Comparison of ENCODE assay signal across 8 mouse cellular contexts in genomic region chr7:19076586-19076991, GRCm38 (mm10). TPM values are rescaled to one million over a fixed set of nuclear protein-coding genes. Genes with fewer than 3 reads are reported as not detected.
DNase-seq lines count a peak whose midpoint lies in the region; ATAC-seq and TF ChIP-seq lines count a peak whose summit lies in the region.

No protein-coding gene starts in this region.

- 0% methylated on average over 22 of the region's 22 CpGs for WGBS in kidney, embryonic 14.5 days
- under 1% methylated on average over 22 of the region's 22 CpGs for WGBS in intestine, embryonic 14.5 days
- WGBS in midbrain, embryonic 14.5 days: under 1% methylated on average over 22 of the region's 22 CpGs

- TF ChIP-seq RAD21 in MEL (IDR thresholded peaks at IDR 0.05; ENCODE audit: low read depth, low read length): no peak

- ATAC-seq in kidney, embryonic 14.5 days (ENCODE audit: low FRiP score, low TSS enrichment): peak; percentile 7; the same call in 1 of the 2 replicates
- ATAC-seq in erythroid progenitor cell, adult 5-6 weeks (replicated peaks; ENCODE audit: low FRiP score, poor library complexity, severe bottlenecking): peak; percentile 65
- peak; percentile 22; the same call in 1 of the 2 replicates for ATAC-seq in intestine, embryonic 14.5 days (replicated peaks; ENCODE audit: low FRiP score, low TSS enrichment, low read depth)
- no peak for ATAC-seq in midbrain, embryonic 14.5 days (ENCODE audit: low FRiP score, low TSS enrichment)
- ATAC-seq in granulocyte monocyte progenitor cell, adult 5-6 weeks (replicated peaks; ENCODE audit: poor library complexity, severe bottlenecking): no peak

- H3K4me3 ChIP-seq in kidney, embryonic 14.5 days (ENCODE audit: low read length): peak overlapping the region; percentile 98
- H3K4me3 ChIP-seq in MEL (ENCODE audit: control insufficient read depth in 1 of 2, insufficient read depth in 1 of 2, low read depth in 2 of 2, low read length in 2 of 2): peak overlapping the region; percentile 70 to 95
- H3K4me3 ChIP-seq in intestine, embryonic 14.5 days (ENCODE audit: low read depth, low read length): peak overlapping the region; percentile 99
- peak overlapping the region; percentile 95 for H3K4me3 ChIP-seq in midbrain, embryonic 14.5 days (replicated peaks; ENCODE audit: low read depth, low read length)

- no peaks in the 10 kb centered on the region for H3K9me3 ChIP-seq in kidney, embryonic 14.5 days (ENCODE audit: control insufficient read depth, low read length)
- H3K9me3 ChIP-seq in MEL (replicated peaks; ENCODE audit: insufficient read depth, low read length): no peaks in the 10 kb centered on the region
- H3K9me3 ChIP-seq in intestine, embryonic 14.5 days (ENCODE audit: control insufficient read depth, low read length): no peaks in the 10 kb centered on the region
- no peaks in the 10 kb centered on the region for H3K9me3 ChIP-seq in midbrain, embryonic 14.5 days (ENCODE audit: control insufficient read depth, low read length)

- peak overlapping the region; percentile 73; the same call in 1 of the 2 replicates for H3K27ac ChIP-seq in kidney, embryonic 14.5 days (ENCODE audit: low read depth, low read length)
- peak overlapping the region; percentile 3 for H3K27ac ChIP-seq in MEL (ENCODE audit: control insufficient read depth, low read depth, low read length)
- H3K27ac ChIP-seq in intestine, embryonic 14.5 days (ENCODE audit: low read depth): peak overlapping the region; percentile 54
- H3K27ac ChIP-seq in midbrain, embryonic 14.5 days (replicated peaks; ENCODE audit: low read depth, low read length): peak overlapping the region; percentile 82

- no peak for TF ChIP-seq POLR2A in MEL (IDR thresholded peaks at IDR 0.05; ENCODE audit: control insufficient read depth in 1 of 2, insufficient read depth in 1 of 2, low read depth in 1 of 2, low read length in 2 of 2, poor library complexity in 1 of 2)

- peaks cover 9% of the 10 kb centered on the region for H3K79me2 ChIP-seq in MEL (ENCODE audit: control insufficient read depth, insufficient read depth, low read length, poor library complexity)

- peak overlapping the region; percentile 87 for H3K4me2 ChIP-seq in kidney, embryonic 14.5 days (replicated peaks; ENCODE audit: low read depth, low read length)
- peak overlapping the region; percentile 78 for H3K4me2 ChIP-seq in intestine, embryonic 14.5 days (ENCODE audit: low read length)
- H3K4me2 ChIP-seq in midbrain, embryonic 14.5 days (ENCODE audit: low read length): peak overlapping the region; percentile 95

- H3K36me3 ChIP-seq in kidney, embryonic 14.5 days (ENCODE audit: control insufficient read depth, insufficient read depth, low read length): peaks cover 36% of the 10 kb centered on the region
- peaks cover 0 to 11% of the 10 kb centered on the region in 2 experiments; a peak in 2 of 4 replicates for H3K36me3 ChIP-seq in MEL (ENCODE audit: control insufficient read depth in 1 of 2, insufficient read depth in 2 of 2, low read length in 2 of 2)
- H3K36me3 ChIP-seq in intestine, embryonic 14.5 days (ENCODE audit: control insufficient read depth, insufficient read depth, low read length): peaks cover 36% of the 10 kb centered on the region
- peaks cover 38% of the 10 kb centered on the region for H3K36me3 ChIP-seq in midbrain, embryonic 14.5 days (ENCODE audit: control insufficient read depth, insufficient read depth, low read length)

- TF ChIP-seq CTCF in MEL (IDR thresholded peaks at IDR 0.05 in 2 of 3, conservative IDR thresholded peaks at IDR 0.05 in 1 of 3; ENCODE audit: control insufficient read depth in 1 of 3, insufficient read depth in 1 of 3, low read depth in 2 of 3, low read length in 3 of 3, poor library complexity in 1 of 3, severe bottlenecking in 1 of 3): no peak

- no peak for DNase-seq in kidney, adult 11 months
- DNase-seq in MEL (ENCODE audit: low read depth, low spot score): no peak
- no peak for DNase-seq in intestine, embryonic 14.5 days (ENCODE audit: low spot score)
- peak; percentile 47 for DNase-seq in midbrain, embryonic 14.5 days
- no peak for DNase-seq in urinary bladder, adult 2 months (ENCODE audit: low spot score)

- TF ChIP-seq EP300 in MEL (IDR thresholded peaks at IDR 0.05; ENCODE audit: low read depth in 1 of 2, low read length in 2 of 2): no peak

- no peaks in the 10 kb centered on the region for H3K27me3 ChIP-seq in kidney, embryonic 14.5 days (ENCODE audit: control insufficient read depth, insufficient read depth, low read length)
- no peaks in the 10 kb centered on the region for H3K27me3 ChIP-seq in MEL (ENCODE audit: control insufficient read depth in 1 of 2, insufficient read depth in 2 of 2, low read length in 2 of 2)
- no peaks in the 10 kb centered on the region for H3K27me3 ChIP-seq in intestine, embryonic 14.5 days (replicated peaks; ENCODE audit: control insufficient read depth, insufficient read depth, low read length)
- no peaks in the 10 kb centered on the region for H3K27me3 ChIP-seq in midbrain, embryonic 14.5 days (ENCODE audit: control insufficient read depth, insufficient read depth, low read length)

- H3K4me1 ChIP-seq in kidney, embryonic 14.5 days (ENCODE audit: control insufficient read depth, insufficient read depth, low read length): peaks cover 18% of the 10 kb centered on the region
- peaks cover 4 to 20% of the 10 kb centered on the region in 2 experiments for H3K4me1 ChIP-seq in MEL (ENCODE audit: control insufficient read depth in 1 of 2, insufficient read depth in 2 of 2, low read length in 2 of 2)
- H3K4me1 ChIP-seq in intestine, embryonic 14.5 days (replicated peaks; ENCODE audit: control insufficient read depth, insufficient read depth, low read length): peaks cover 16% of the 10 kb centered on the region
- peaks cover 15% of the 10 kb centered on the region for H3K4me1 ChIP-seq in midbrain, embryonic 14.5 days (ENCODE audit: control insufficient read depth, insufficient read depth, low read length)

- peak overlapping the region; percentile 98 for H3K9ac ChIP-seq in kidney, embryonic 14.5 days (ENCODE audit: low read depth, low read length)
- H3K9ac ChIP-seq in MEL (ENCODE audit: control insufficient read depth, low read depth, low read length, poor library complexity, severe bottlenecking): peak overlapping the region; percentile 84
- peak overlapping the region; percentile 98 for H3K9ac ChIP-seq in intestine, embryonic 14.5 days (ENCODE audit: low read length)
- H3K9ac ChIP-seq in midbrain, embryonic 14.5 days (replicated peaks; ENCODE audit: low read length): peak overlapping the region; percentile 96

RNA-seq across cellular contexts. Expression of gene Dmwd, which starts 0.6 kb away (rescaled TPM):
- polyA plus RNA-seq in kidney, embryonic 14.5 days (2014; fragmentation: Nextera tagmentation; extraction: Ambion mirVana): 20.5 and 23.2 TPM in 2 replicates
- total RNA-seq in MEL (2012; rRNA removed): 18.3 and 19.4 TPM in 2 replicates
- 10 to 100 TPM; 51.5 to 70.3 TPM for polyA plus RNA-seq in MEL (2012; ENCODE audit: insufficient read depth in 1 of 2, insufficient read length in 2 of 2, low read depth in 1 of 2, low replicate concordance in 2 of 2, missing spikeins in 1 of 2)
- 17.7 and 33.1 TPM in 2 replicates for total RNA-seq in erythroid progenitor cell, adult 5-6 weeks (2015; ENCODE audit: low replicate concordance)
- 13.1 and 19.4 TPM in 2 replicates for total RNA-seq in erythroid progenitor cell, adult 5-6 weeks (2017; ENCODE audit: low replicate concordance)
- 15.8 and 16.0 TPM in 2 replicates for polyA plus RNA-seq in intestine, embryonic 14.5 days (2014; fragmentation: Nextera tagmentation; extraction: Ambion mirVana)
- 33.2 and 39.2 TPM in 2 replicates for polyA plus RNA-seq in midbrain, embryonic 14.5 days (2014; fragmentation: Nextera tagmentation; extraction: Ambion mirVana)
- 2.2 and 4.9 TPM in 2 replicates for total RNA-seq in granulocyte monocyte progenitor cell, adult 5-6 weeks (2014; fragmentation: Nextera tagmentation)
- total RNA-seq in granulocyte monocyte progenitor cell, adult 5-6 weeks (2017): 0.99 and 3.4 TPM in 2 replicates
- 44.9 and 46.4 TPM in 2 replicates for polyA plus RNA-seq in urinary bladder, adult 2 months (2012; rRNA removed)

RNA-seq across cellular contexts. Expression of gene Dmpk, which starts 7.1 kb away (rescaled TPM):
- 12.1 and 14.9 TPM in 2 replicates for polyA plus RNA-seq in kidney, embryonic 14.5 days (2014; fragmentation: Nextera tagmentation; extraction: Ambion mirVana)
- total RNA-seq in MEL (2012; rRNA removed): 4.1 and 5.4 TPM in 2 replicates
- polyA plus RNA-seq in MEL (2012; ENCODE audit: insufficient read depth in 1 of 2, insufficient read length in 2 of 2, low read depth in 1 of 2, low replicate concordance in 2 of 2, missing spikeins in 1 of 2): 10 to 100 TPM in 1 of 2 experiments, not detected in 1; 29.3 TPM
- 15.9 and 18.4 TPM in 2 replicates for total RNA-seq in erythroid progenitor cell, adult 5-6 weeks (2015; ENCODE audit: low replicate concordance)
- 4.2 and 5.0 TPM in 2 replicates for total RNA-seq in erythroid progenitor cell, adult 5-6 weeks (2017; ENCODE audit: low replicate concordance)
- polyA plus RNA-seq in intestine, embryonic 14.5 days (2014; fragmentation: Nextera tagmentation; extraction: Ambion mirVana): 57.4 and 60.0 TPM in 2 replicates
- polyA plus RNA-seq in midbrain, embryonic 14.5 days (2014; fragmentation: Nextera tagmentation; extraction: Ambion mirVana): 9.8 and 13.2 TPM in 2 replicates
- total RNA-seq in granulocyte monocyte progenitor cell, adult 5-6 weeks (2014; fragmentation: Nextera tagmentation): 0.32 TPM in 1 of 2 replicates, not detected in the other
- total RNA-seq in granulocyte monocyte progenitor cell, adult 5-6 weeks (2017): 1.0 TPM in 1 of 2 replicates, not detected in the other
- 525 and 848 TPM in 2 replicates for polyA plus RNA-seq in urinary bladder, adult 2 months (2012; rRNA removed)

RNA-seq across cellular contexts. Expression of gene Six5, which starts 17.8 kb away (rescaled TPM):
- polyA plus RNA-seq in kidney, embryonic 14.5 days (2014; fragmentation: Nextera tagmentation; extraction: Ambion mirVana): 13.3 and 13.6 TPM in 2 replicates
- total RNA-seq in MEL (2012; rRNA removed): 2.7 and 3.0 TPM in 2 replicates
- 1 to 10 TPM in 1 of 2 experiments, not detected in 1; 7.7 TPM for polyA plus RNA-seq in MEL (2012; ENCODE audit: insufficient read depth in 1 of 2, insufficient read length in 2 of 2, low read depth in 1 of 2, low replicate concordance in 2 of 2, missing spikeins in 1 of 2)
- total RNA-seq in erythroid progenitor cell, adult 5-6 weeks (2015; ENCODE audit: low replicate concordance): not detected in 2 replicates
- 0.13 TPM in 1 of 2 replicates, not detected in the other for total RNA-seq in erythroid progenitor cell, adult 5-6 weeks (2017; ENCODE audit: low replicate concordance)
- polyA plus RNA-seq in intestine, embryonic 14.5 days (2014; fragmentation: Nextera tagmentation; extraction: Ambion mirVana): 15.7 and 15.8 TPM in 2 replicates
- 1.5 and 2.5 TPM in 2 replicates for polyA plus RNA-seq in midbrain, embryonic 14.5 days (2014; fragmentation: Nextera tagmentation; extraction: Ambion mirVana)
- total RNA-seq in granulocyte monocyte progenitor cell, adult 5-6 weeks (2014; fragmentation: Nextera tagmentation): 4.0 and 8.1 TPM in 2 replicates
- total RNA-seq in granulocyte monocyte progenitor cell, adult 5-6 weeks (2017): 1.6 and 2.7 TPM in 2 replicates
- polyA plus RNA-seq in urinary bladder, adult 2 months (2012; rRNA removed): 59.1 and 60.2 TPM in 2 replicates

RNA-seq across cellular contexts. Expression of gene Rsph6a, which starts 22.1 kb away (rescaled TPM):
- not detected in 2 replicates for polyA plus RNA-seq in kidney, embryonic 14.5 days (2014; fragmentation: Nextera tagmentation; extraction: Ambion mirVana)
- total RNA-seq in MEL (2012; rRNA removed): 0.16 and 0.23 TPM in 2 replicates
- polyA plus RNA-seq in MEL (2012; ENCODE audit: insufficient read depth in 1 of 2, insufficient read length in 2 of 2, low read depth in 1 of 2, low replicate concordance in 2 of 2, missing spikeins in 1 of 2): under 1 TPM in 1 of 2 experiments, not detected in 1; 0.04 TPM
- total RNA-seq in erythroid progenitor cell, adult 5-6 weeks (2015; ENCODE audit: low replicate concordance): not detected in 2 replicates
- not detected in 2 replicates for total RNA-seq in erythroid progenitor cell, adult 5-6 weeks (2017; ENCODE audit: low replicate concordance)
- not detected in 2 replicates for polyA plus RNA-seq in intestine, embryonic 14.5 days (2014; fragmentation: Nextera tagmentation; extraction: Ambion mirVana)
- polyA plus RNA-seq in midbrain, embryonic 14.5 days (2014; fragmentation: Nextera tagmentation; extraction: Ambion mirVana): 0.12 and 0.21 TPM in 2 replicates
- not detected in 2 replicates for total RNA-seq in granulocyte monocyte progenitor cell, adult 5-6 weeks (2014; fragmentation: Nextera tagmentation)
- not detected in 2 replicates for total RNA-seq in granulocyte monocyte progenitor cell, adult 5-6 weeks (2017)
- 0.03 TPM in 1 of 2 replicates, not detected in the other for polyA plus RNA-seq in urinary bladder, adult 2 months (2012; rRNA removed)

RNA-seq across cellular contexts. Expression of gene Gm4969, which starts 41.6 kb away (rescaled TPM):
- 2.3 and 4.5 TPM in 2 replicates for polyA plus RNA-seq in kidney, embryonic 14.5 days (2014; fragmentation: Nextera tagmentation; extraction: Ambion mirVana)
- not detected in 2 replicates for total RNA-seq in MEL (2012; rRNA removed)
- not detected for polyA plus RNA-seq in MEL (2012; ENCODE audit: insufficient read depth in 1 of 2, insufficient read length in 2 of 2, low read depth in 1 of 2, low replicate concordance in 2 of 2, missing spikeins in 1 of 2)
- not detected in 2 replicates for total RNA-seq in erythroid progenitor cell, adult 5-6 weeks (2015; ENCODE audit: low replicate concordance)
- total RNA-seq in erythroid progenitor cell, adult 5-6 weeks (2017; ENCODE audit: low replicate concordance): not detected in 2 replicates
- 3.7 and 4.7 TPM in 2 replicates for polyA plus RNA-seq in intestine, embryonic 14.5 days (2014; fragmentation: Nextera tagmentation; extraction: Ambion mirVana)
- 5.2 and 5.8 TPM in 2 replicates for polyA plus RNA-seq in midbrain, embryonic 14.5 days (2014; fragmentation: Nextera tagmentation; extraction: Ambion mirVana)
- 0.71 TPM in 1 of 2 replicates, not detected in the other for total RNA-seq in granulocyte monocyte progenitor cell, adult 5-6 weeks (2014; fragmentation: Nextera tagmentation)
- total RNA-seq in granulocyte monocyte progenitor cell, adult 5-6 weeks (2017): 0.05 TPM in 1 of 2 replicates, not detected in the other
- polyA plus RNA-seq in urinary bladder, adult 2 months (2012; rRNA removed): 0.13 and 0.40 TPM in 2 replicates

Comparison
In these comparisons a context has a peak if more than half of its experiments do, and no peak if none do; other contexts are left out.
1. ATAC-seq: peak in kidney, embryonic 14.5 days (single experiment), erythroid progenitor cell, adult 5-6 weeks (single experiment) and intestine, embryonic 14.5 days (single experiment); none in midbrain, embryonic 14.5 days (single experiment) and granulocyte monocyte progenitor cell, adult 5-6 weeks (single experiment).
2. H3K27ac ChIP-seq: peak in every context shown above with its lines; median percentile 82 in midbrain, embryonic 14.5 days; 73 in kidney, embryonic 14.5 days; 54 in intestine, embryonic 14.5 days; 3 in MEL.
3. Peak in every context shown above with its lines, with median percentiles within 50 percentile points of each other: H3K4me2 ChIP-seq, H3K4me3 ChIP-seq and H3K9ac ChIP-seq.